Mouse (Mus musculus): ENCODE results near the gene Cpe. TPM values are rescaled to one million over a fixed set of nuclear protein-coding genes. Genes with fewer than 3 reads are reported as not detected.

Gene Cpe
- polyA plus RNA-seq, 2 experiments, result 132 to 194 TPM

DNA sequence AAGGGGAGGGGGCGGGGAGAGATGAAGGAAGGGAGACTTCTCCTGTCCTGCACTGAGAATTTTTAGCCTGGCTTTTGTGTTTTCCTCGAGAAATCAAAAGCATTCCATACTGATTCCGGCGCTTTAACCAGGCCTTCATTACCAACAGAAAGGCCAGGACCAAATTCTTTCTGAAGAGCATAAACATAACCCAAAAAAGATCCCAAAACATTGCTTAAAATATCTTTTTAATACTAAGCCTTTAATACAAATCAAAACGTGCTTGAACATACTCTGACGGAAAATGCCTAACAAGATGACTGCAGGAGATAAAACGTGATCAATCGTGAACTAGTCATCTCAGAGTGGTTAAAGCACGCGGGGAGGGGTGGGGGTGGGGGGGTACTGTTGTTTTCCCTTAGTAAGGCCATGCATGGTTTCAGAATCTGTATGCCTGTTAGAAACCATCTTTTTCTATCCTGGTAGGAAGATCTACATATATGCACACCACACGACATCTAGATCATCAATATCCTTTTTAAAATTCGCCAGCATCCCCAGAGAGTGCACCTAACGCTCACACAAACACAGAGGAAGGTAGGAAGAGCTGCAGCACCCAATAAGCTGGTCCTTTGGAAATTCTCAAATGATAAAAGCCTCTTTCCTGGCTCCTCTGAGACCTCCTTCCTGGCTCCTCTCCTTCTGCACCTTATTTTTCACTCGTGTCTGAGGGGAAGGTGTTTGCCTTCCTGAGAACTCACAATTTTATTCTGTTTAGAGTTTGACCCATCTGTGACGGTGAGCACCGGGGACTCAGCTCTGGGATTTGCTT is 1.1 kb downstream of the Cpe start:
- Histone ChIP-seq H3K9me3 (ENCODE audit: control insufficient read depth, low read length) (no peaks in the 10 kb centered on the region), H3K4me3 (replicated peaks; ENCODE audit: low read length) (peak overlapping the region; percentile 70), H3K4me1 (ENCODE audit: control insufficient read depth, insufficient read depth, low read length) (0 out of 2 replicates have a peak, but pooled peaks cover 3% of the 10 kb centered on the region), H3K9ac (ENCODE audit: low read depth, low read length, severe bottlenecking) (peak overlapping the region; percentile 90), H3K27me3 (ENCODE audit: control insufficient read depth, insufficient read depth, low read length) (no peaks in the 10 kb centered on the region), H3K27ac (replicated peaks; ENCODE audit: low read depth, low read length) (peak overlapping the region; percentile 83), H3K4me2 (replicated peaks; ENCODE audit: low read depth, low read length, severe bottlenecking) (peak overlapping the region; percentile 81), H3K36me3 (ENCODE audit: control insufficient read depth, insufficient read depth, low read length) (no peaks in the 10 kb centered on the region)
- ATAC-seq (ENCODE audit: low FRiP score, low read depth) (no peak), DNase-seq (ENCODE audit: low spot score) (no peak)
- no peak for TF ChIP-seq POLR2A (IDR thresholded peaks at IDR 0.05; ENCODE audit: borderline replicate concordance, extremely low read depth, insufficient read depth, insufficient read length)
- 11% methylated on average over 16 of the region's 16 CpGs for WGBS

DNA sequence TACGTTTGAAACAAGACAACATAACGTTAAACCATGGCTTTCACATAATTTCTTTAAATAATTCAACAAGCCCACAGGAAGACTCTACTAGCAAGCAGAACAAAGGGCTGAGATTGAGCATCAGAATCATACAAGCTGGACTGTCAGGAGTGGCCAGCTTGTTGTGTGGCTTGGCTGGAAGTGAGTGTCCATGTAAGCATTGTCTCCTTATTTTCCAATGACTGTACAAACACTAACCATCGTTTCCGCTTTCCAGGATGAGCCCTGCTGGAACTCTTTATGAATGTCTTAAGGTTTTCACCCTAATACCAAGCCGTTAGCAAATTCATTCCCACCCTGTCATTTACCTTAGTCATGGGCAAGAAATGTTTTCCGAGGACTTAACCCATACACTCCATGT is 2.0 kb downstream of the Cpe start:
- WGBS, result 78% methylated on average over 6 of the region's 6 CpGs
- no peak overlapping the region for H3K9ac ChIP-seq (ENCODE audit: low read depth, low read length, severe bottlenecking)
- ATAC-seq (ENCODE audit: low FRiP score, low read depth), result no peak
- H3K4me2 ChIP-seq (replicated peaks; ENCODE audit: low read depth, low read length, severe bottlenecking), result peak overlapping the region; percentile 81
- no peaks in the 10 kb centered on the region for H3K36me3 ChIP-seq (ENCODE audit: control insufficient read depth, insufficient read depth, low read length)
- no peaks in the 10 kb centered on the region for H3K27me3 ChIP-seq (ENCODE audit: control insufficient read depth, insufficient read depth, low read length)
- peak overlapping the region; percentile 70 for H3K4me3 ChIP-seq (replicated peaks; ENCODE audit: low read length)
- H3K27ac ChIP-seq (replicated peaks; ENCODE audit: low read depth, low read length), result no peak overlapping the region
- no peaks in the 10 kb centered on the region for H3K9me3 ChIP-seq (ENCODE audit: control insufficient read depth, low read length)
- no peak for TF ChIP-seq POLR2A (IDR thresholded peaks at IDR 0.05; ENCODE audit: borderline replicate concordance, extremely low read depth, insufficient read depth, insufficient read length)
- 0 out of 2 replicates have a peak, but pooled peaks cover 6% of the 10 kb centered on the region for H3K4me1 ChIP-seq (ENCODE audit: control insufficient read depth, insufficient read depth, low read length)
- DNase-seq (ENCODE audit: low spot score), result no peak

DNA sequence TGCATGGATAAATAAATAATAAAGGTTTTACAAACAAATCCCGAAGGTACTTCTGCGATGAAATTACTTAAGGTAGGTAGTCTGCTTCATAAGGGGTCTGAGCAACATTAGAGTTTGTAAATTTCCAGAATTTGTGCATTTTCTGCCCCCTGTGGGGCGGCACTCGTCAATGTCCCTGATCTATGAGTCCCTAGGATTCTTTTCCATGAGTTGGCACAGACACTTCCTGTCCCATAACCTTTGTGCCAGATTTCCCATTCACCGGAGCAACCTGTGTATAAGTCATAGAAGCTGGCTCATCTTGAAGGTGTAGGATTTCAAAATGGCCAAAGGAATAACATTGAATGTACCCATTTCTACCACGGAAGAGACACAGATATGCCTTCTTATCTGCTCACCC is 2.5 kb downstream of the Cpe start:
- H3K4me3 ChIP-seq (replicated peaks; ENCODE audit: low read length), result 0 out of 2 replicates have a peak overlapping the region, but pooled peaks have one; percentile 70
- no peak overlapping the region for H3K9ac ChIP-seq (ENCODE audit: low read depth, low read length, severe bottlenecking)
- TF ChIP-seq POLR2A (IDR thresholded peaks at IDR 0.05; ENCODE audit: borderline replicate concordance, extremely low read depth, insufficient read depth, insufficient read length), result no peak
- peak overlapping the region; percentile 81; the same call in 1 of the 2 replicates for H3K4me2 ChIP-seq (replicated peaks; ENCODE audit: low read depth, low read length, severe bottlenecking)
- no peaks in the 10 kb centered on the region for H3K27me3 ChIP-seq (ENCODE audit: control insufficient read depth, insufficient read depth, low read length)
- no peak for ATAC-seq (ENCODE audit: low FRiP score, low read depth)
- no peaks in the 10 kb centered on the region for H3K36me3 ChIP-seq (ENCODE audit: control insufficient read depth, insufficient read depth, low read length)
- no peak for DNase-seq (ENCODE audit: low spot score)
- WGBS, result 82% methylated on average over 6 of the region's 6 CpGs
- no peaks in the 10 kb centered on the region for H3K9me3 ChIP-seq (ENCODE audit: control insufficient read depth, low read length)
- H3K4me1 ChIP-seq (ENCODE audit: control insufficient read depth, insufficient read depth, low read length), result 0 out of 2 replicates have a peak, but pooled peaks cover 6% of the 10 kb centered on the region
- no peak overlapping the region for H3K27ac ChIP-seq (replicated peaks; ENCODE audit: low read depth, low read length)

GRCm38 (mm10) chr8:64688741-64689140 is 4.1 kb downstream of the Cpe start:
- no peak overlapping the region for H3K4me2 ChIP-seq (replicated peaks; ENCODE audit: low read depth, low read length, severe bottlenecking)
- H3K4me3 ChIP-seq (replicated peaks; ENCODE audit: low read length), result no peak overlapping the region
- no peak overlapping the region for H3K27ac ChIP-seq (replicated peaks; ENCODE audit: low read depth, low read length)
- H3K9me3 ChIP-seq (ENCODE audit: control insufficient read depth, low read length), result no peaks in the 10 kb centered on the region
- no peak overlapping the region for H3K9ac ChIP-seq (ENCODE audit: low read depth, low read length, severe bottlenecking)
- no peaks in the 10 kb centered on the region for H3K36me3 ChIP-seq (ENCODE audit: control insufficient read depth, insufficient read depth, low read length)
- DNase-seq (ENCODE audit: low spot score) (no peak), ATAC-seq (ENCODE audit: low FRiP score, low read depth) (no peak)
- H3K4me1 ChIP-seq (ENCODE audit: control insufficient read depth, insufficient read depth, low read length), result 0 out of 2 replicates have a peak, but pooled peaks cover 6% of the 10 kb centered on the region
- WGBS, result 70% methylated on average over 4 of the region's 4 CpGs
- TF ChIP-seq POLR2A (IDR thresholded peaks at IDR 0.05; ENCODE audit: borderline replicate concordance, extremely low read depth, insufficient read depth, insufficient read length), result no peak
- H3K27me3 ChIP-seq (ENCODE audit: control insufficient read depth, insufficient read depth, low read length), result no peaks in the 10 kb centered on the region

DNA sequence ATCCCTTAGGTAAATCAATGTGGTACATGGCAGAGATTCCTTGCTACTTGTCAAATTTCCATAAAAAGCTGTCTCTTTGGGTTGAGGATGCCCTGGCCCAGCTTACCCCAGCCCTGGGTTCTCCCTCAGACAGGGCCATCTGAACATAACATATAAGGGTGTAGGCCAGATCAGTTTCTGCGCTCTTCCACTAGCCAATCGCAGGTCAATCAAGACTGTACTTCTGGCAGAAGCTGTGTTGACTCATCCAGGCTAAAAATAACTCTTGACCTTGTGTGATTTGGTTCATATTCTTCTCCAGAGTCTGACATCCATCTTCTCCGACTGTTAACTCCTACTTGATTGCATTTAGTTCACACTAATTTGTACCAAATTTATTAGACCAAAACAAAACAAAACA is 4.7 kb downstream of the Cpe start:
- 79% methylated on average over 3 of the region's 3 CpGs for WGBS
- DNase-seq (ENCODE audit: low spot score) (no peak), ATAC-seq (ENCODE audit: low FRiP score, low read depth) (no peak)

More for the DNA sequence above, 4.7 kb downstream of the Cpe start:
- no peak for TF ChIP-seq POLR2A (IDR thresholded peaks at IDR 0.05; ENCODE audit: borderline replicate concordance, extremely low read depth, insufficient read depth, insufficient read length)
- Histone ChIP-seq H3K9me3 (ENCODE audit: control insufficient read depth, low read length) (no peaks in the 10 kb centered on the region), H3K4me2 (replicated peaks; ENCODE audit: low read depth, low read length, severe bottlenecking) (no peak overlapping the region), H3K27ac (replicated peaks; ENCODE audit: low read depth, low read length) (no peak overlapping the region), H3K9ac (ENCODE audit: low read depth, low read length, severe bottlenecking) (no peak overlapping the region), H3K27me3 (ENCODE audit: control insufficient read depth, insufficient read depth, low read length) (no peaks in the 10 kb centered on the region), H3K36me3 (ENCODE audit: control insufficient read depth, insufficient read depth, low read length) (no peaks in the 10 kb centered on the region), H3K4me1 (ENCODE audit: control insufficient read depth, insufficient read depth, low read length) (0 out of 2 replicates have a peak, but pooled peaks cover 6% of the 10 kb centered on the region), H3K4me3 (replicated peaks; ENCODE audit: low read length) (no peak overlapping the region)

Data from limb, embryonic 14.5 days (tissue).